Mouse (Mus musculus) liver, embryonic 15.5 days (tissue): ENCODE data around the gene Abhd10. TPM values are rescaled to one million over a fixed set of nuclear protein-coding genes. Genes with fewer than 3 reads are reported as not detected.

ENCODE experiments used
- polyA plus RNA-seq: library from polyadenylated mRNA; unstranded; fragments of >200 nt; fragmentation: Nextera tagmentation; extraction: Ambion mirVana; gene quantifications from 2 replicates; pipeline ENCODE4 v1.2.1, GENCODE M21; 2015

The Abhd10 gene
- polyA plus RNA-seq, 1 experiment from 2014 or later, result 15.9 TPM

Other genes starting within 250 kb of the Abhd10 start
- not detected in 2 replicates for gene Gm609, start 250.0 kb downstream of the Abhd10 start, polyA plus RNA-seq
- gene Gm17783, start 210.9 kb downstream of the Abhd10 start, polyA plus RNA-seq, result not detected in 2 replicates
- not detected in 2 replicates for gene Slc9c1, start 207.6 kb downstream of the Abhd10 start, polyA plus RNA-seq
- 1.5 and 2.0 TPM in 2 replicates for gene Gcsam, start 132.6 kb downstream of the Abhd10 start, polyA plus RNA-seq
- gene BC016579, start 88.9 kb downstream of the Abhd10 start, polyA plus RNA-seq, result 0.14 and 0.18 TPM in 2 replicates
- 0.12 and 0.14 TPM in 2 replicates for gene Tmprss7, start 49.3 kb downstream of the Abhd10 start, polyA plus RNA-seq
- gene Tagln3, start 18.3 kb downstream of the Abhd10 start, polyA plus RNA-seq, result 0.38 and 0.48 TPM in 2 replicates
- 12.4 and 14.1 TPM in 2 replicates for gene Phldb2, start 210.6 kb upstream of the Abhd10 start, polyA plus RNA-seq